Mouse (Mus musculus) stomach, embryonic 15.5 days (tissue): ENCODE data around the gene Gm28961. TPM values are rescaled to one million over a fixed set of nuclear protein-coding genes. Genes with fewer than 3 reads are reported as not detected.
"Not testable (repeated sequence)": the region's sequence is repeated elsewhere in the genome, so short reads cannot be mapped to it uniquely, and the experiment has no call there.

Experiments used
- ATAC-seq: fragments of 200-750 bp; cut with Nextera tagmentation; 2 replicates; pipeline ENCODE4 v1.8.0; 2017; ENCODE audit warnings: low read depth, moderate number of reproducible peaks, moderate TSS enrichment; ENCODE audit not compliant: insufficient read depth, low FRiP score
- H3K27ac ChIP-seq: fragments of 300-500 bp; sonication (generic); 2 replicates; pipeline ENCODE4 v1.5.1; 2015; ENCODE audit warnings: mild to moderate bottlenecking, inconsistent platforms
- H3K27me3 ChIP-seq: fragments of 300-500 bp; sonication (generic); replicated peaks from 2 replicates; pipeline ENCODE4 v1.6.1; 2015; ENCODE audit warnings: inconsistent platforms
- H3K36me3 ChIP-seq: fragments of 300-500 bp; sonication (generic); 2 replicates; pipeline ENCODE4 v1.6.1; 2015; ENCODE audit warnings: inconsistent platforms
- H3K4me1 ChIP-seq: fragments of 300-500 bp; sonication (generic); 2 replicates; pipeline ENCODE4 v1.6.1; 2015; ENCODE audit warnings: inconsistent platforms
- H3K4me2 ChIP-seq: fragments of 300-500 bp; sonication (generic); 2 replicates; pipeline ENCODE4 v1.6.1; 2015; ENCODE audit warnings: mild to moderate bottlenecking, inconsistent platforms
- H3K4me3 ChIP-seq: fragments of 300-500 bp; sonication (generic); replicated peaks from 2 replicates; pipeline ENCODE4 v1.5.1; 2015; ENCODE audit warnings: inconsistent platforms
- H3K9ac ChIP-seq: fragments of 300-500 bp; sonication (generic); 2 replicates; pipeline ENCODE4 v1.6.1; 2015; ENCODE audit warnings: inconsistent platforms
- H3K9me3 ChIP-seq: fragments of 300-500 bp; sonication (generic); 2 replicates; pipeline ENCODE4 v1.6.1; 2016; ENCODE audit warnings: inconsistent platforms
- WGBS: fragments of 180-500 bp; shearing (Covaris S2); methylation state at CpG from one replicate; pipeline ENCODE4 v1.1.7; 2015; 5-methylcytosine and 5-hydroxymethylcytosine counted together
- polyA plus RNA-seq: library from polyadenylated mRNA; unstranded; fragments of >200 nt; fragmentation: Nextera tagmentation; extraction: Ambion mirVana; gene quantifications from 2 replicates; pipeline ENCODE4 v1.2.1, GENCODE M21; 2015

Gm28961 gene
- not detected in 2 replicates for polyA plus RNA-seq

GRCm38 (mm10) chrY:57705397-57705796, at the start of gene Gm28961:
Gene Gm28961, plus strand, starts transcription at chrY:57705697.
- not testable (repeated sequence) for H3K9ac ChIP-seq, ATAC-seq, H3K4me2 ChIP-seq, H3K4me1 ChIP-seq, H3K27ac ChIP-seq, H3K9me3 ChIP-seq, H3K4me3 ChIP-seq, H3K36me3 ChIP-seq, H3K27me3 ChIP-seq
- WGBS = no CpG with 5 or more reads among the region's 6 CpGs

Other genes starting within 250 kb of the Gm28961 start
- not detected in 2 replicates for gene Gm21943, start 172.0 kb upstream of the Gm28961 start, polyA plus RNA-seq